Mouse (Mus musculus): ENCODE data around the gene Trpm5.
A peak's percentile ranks its signal among the peaks of the same experiment; 100 is the strongest.

Trpm5 gene

GRCm38 (mm10) chr7:143105258-143105897, 10.9 kb upstream of the Trpm5 start:
- peak; percentile 76 for DNase-seq

GRCm38 (mm10) chr7:143100759-143101158, 6.3 kb upstream of the Trpm5 start:
- DNase-seq, result peak; percentile 92

- DNase-seq, result no peak
These were observed 1.1 kb upstream of the Trpm5 start for GRCm38 (mm10) chr7:143095554-143095907.

GRCm38 (mm10) chr7:143093847-143094246, 595 bp downstream of the Trpm5 start:
- DNase-seq, result peak; percentile 91

- DNase-seq, result peak; percentile 92
These were observed 7.3 kb downstream of the Trpm5 start for GRCm38 (mm10) chr7:143087070-143087579.

- DNase-seq, result peak; percentile 94
These were observed 8.1 kb downstream of the Trpm5 start for GRCm38 (mm10) chr7:143086366-143086765.

- no peak for DNase-seq
These were observed 10.7 kb downstream of the Trpm5 start for GRCm38 (mm10) chr7:143083708-143084107.

- no peak for DNase-seq
These were observed 12.4 kb downstream of the Trpm5 start for GRCm38 (mm10) chr7:143082024-143082423.

GRCm38 (mm10) chr7:143077351-143077750, 17.1 kb downstream of the Trpm5 start:
- DNase-seq, result no peak

- no peak for DNase-seq
These were observed 19.0 kb downstream of the Trpm5 start for GRCm38 (mm10) chr7:143075394-143075793.

- DNase-seq, result no peak
These were observed 21.4 kb downstream of the Trpm5 start for GRCm38 (mm10) chr7:143073086-143073485.

GRCm38 (mm10) chr7:143072605-143073004, 21.8 kb downstream of the Trpm5 start:
- peak; percentile 92 for DNase-seq

- peak; percentile 94 for DNase-seq
These were observed 23.9 kb downstream of the Trpm5 start for GRCm38 (mm10) chr7:143070506-143071070.

- DNase-seq, result peak; percentile 94
These were observed 24.6 kb downstream of the Trpm5 start for GRCm38 (mm10) chr7:143069751-143070400.

GRCm38 (mm10) chr7:143068882-143069591, 25.4 kb downstream of the Trpm5 start, which contains the start of gene Tssc4:
Gene Tssc4 (plus strand): TSS chr7:143069249.
- peak; percentile 100 for DNase-seq

- DNase-seq, result no peak
These were observed 26.0 kb downstream of the Trpm5 start for GRCm38 (mm10) chr7:143068316-143068881.

- DNase-seq, result peak; percentile 95
These were observed 26.5 kb downstream of the Trpm5 start for GRCm38 (mm10) chr7:143067897-143068296.

GRCm38 (mm10) chr7:143067469-143067868, 27.0 kb downstream of the Trpm5 start:
- DNase-seq, result no peak

- no peak for DNase-seq
These were observed 28.8 kb downstream of the Trpm5 start for GRCm38 (mm10) chr7:143065692-143066091.

- DNase-seq, result no peak
These were observed 30.2 kb downstream of the Trpm5 start for GRCm38 (mm10) chr7:143064226-143064625.

GRCm38 (mm10) chr7:143062704-143063103, 31.7 kb downstream of the Trpm5 start:
- peak; percentile 95 for DNase-seq

GRCm38 (mm10) chr7:143059202-143059870, 35.1 kb downstream of the Trpm5 start:
- peak; percentile 97 for DNase-seq
